Mouse (Mus musculus) hindbrain, embryonic 14.5 days (tissue): ENCODE data around the gene Tecrl. TPM values are rescaled to one million over a fixed set of nuclear protein-coding genes. Genes with fewer than 3 reads are reported as not detected.

ENCODE experiments used
- ATAC-seq: fragments of 200-750 bp; cut with Nextera tagmentation; 2 replicates; pipeline ENCODE4 v1.8.0; 2017; ENCODE audit warnings: moderate number of reproducible peaks, mild to moderate bottlenecking, moderate TSS enrichment, moderate library complexity; ENCODE audit not compliant: low FRiP score
- DNase-seq: peaks from one replicate; pipeline ENCODE4 v3.0.0-alpha.2; 2015; ENCODE audit warnings: low spot score
- H3K27ac ChIP-seq: fragments of 300-500 bp; sonication (generic); 2 replicates; pipeline ENCODE4 v1.5.1; 2014; ENCODE audit warnings: mild to moderate bottlenecking, moderate library complexity
- H3K27me3 ChIP-seq: fragments of 300-500 bp; sonication (generic); 2 replicates; pipeline ENCODE4 v1.6.1; 2014; ENCODE audit warnings: mild to moderate bottlenecking, low read length, mixed read lengths; ENCODE audit not compliant: control insufficient read depth, insufficient read depth
- H3K36me3 ChIP-seq: fragments of 300-500 bp; sonication (generic); replicated peaks from 2 replicates; pipeline ENCODE4 v1.6.1; 2014; ENCODE audit not compliant: control insufficient read depth, insufficient read depth
- H3K4me1 ChIP-seq: fragments of 300-500 bp; sonication (generic); replicated peaks from 2 replicates; pipeline ENCODE4 v1.6.1; 2014; ENCODE audit warnings: antibody characterized with exemption, low read length, mixed read lengths; ENCODE audit not compliant: control insufficient read depth, insufficient read depth
- H3K4me2 ChIP-seq: fragments of 300-500 bp; sonication (generic); replicated peaks from 2 replicates; pipeline ENCODE4 v1.6.1; 2014; ENCODE audit warnings: mild to moderate bottlenecking, moderate library complexity
- H3K4me3 ChIP-seq: fragments of 300-500 bp; sonication (generic); replicated peaks from 2 replicates; pipeline ENCODE4 v1.5.1; 2014; ENCODE audit warnings: mild to moderate bottlenecking, low read length
- H3K9ac ChIP-seq: fragments of 300-500 bp; sonication (generic); 2 replicates; pipeline ENCODE4 v1.6.1; 2014
- H3K9me3 ChIP-seq: fragments of 300-500 bp; sonication (generic); 2 replicates; pipeline ENCODE4 v1.6.1; 2016; ENCODE audit warnings: low read length; ENCODE audit not compliant: control insufficient read depth
- whole genome bisulfite sequencing: fragments of 180-500 bp; shearing (Covaris S2); extraction: QIAGEN DNeasy Blood & Tissue Kit; methylation state at CpG from one replicate; pipeline ENCODE4 v1.1.7; 2014; 5-methylcytosine and 5-hydroxymethylcytosine counted together
- polyA plus RNA-seq: library from polyadenylated mRNA; unstranded; fragments of >200 nt; fragmentation: Nextera tagmentation; extraction: Ambion mirVana; gene quantifications from 2 replicates; pipeline ENCODE4 v1.2.1, GENCODE M21; 2014

Gene Tecrl
- polyA plus RNA-seq = 0.40 TPM in 1 of 2 replicates, not detected in the other

GRCm38 (mm10) chr5:83354846-83355561 is at the start of gene Tecrl:
Gene Tecrl (minus strand): TSS chr5:83355195.
- H3K9ac ChIP-seq = no peak within 1 kb of the TSS
- DNase-seq (no peak), ATAC-seq (no peak)
- no peaks in the 10 kb centered on the region for H3K4me1 ChIP-seq
- WGBS = 20% methylated on average over 9 of the region's 9 CpGs
- no peak within 1 kb of the TSS; the same call in 1 of the 2 replicates for H3K4me2 ChIP-seq
- no peaks in the 10 kb centered on the region for H3K36me3 ChIP-seq
- no peak within 1 kb of the TSS for H3K27ac ChIP-seq
- H3K4me3 ChIP-seq = no peak within 1 kb of the TSS
- no peaks in the 10 kb centered on the region for H3K27me3 ChIP-seq
- no peaks in the 10 kb centered on the region for H3K9me3 ChIP-seq

DNA sequence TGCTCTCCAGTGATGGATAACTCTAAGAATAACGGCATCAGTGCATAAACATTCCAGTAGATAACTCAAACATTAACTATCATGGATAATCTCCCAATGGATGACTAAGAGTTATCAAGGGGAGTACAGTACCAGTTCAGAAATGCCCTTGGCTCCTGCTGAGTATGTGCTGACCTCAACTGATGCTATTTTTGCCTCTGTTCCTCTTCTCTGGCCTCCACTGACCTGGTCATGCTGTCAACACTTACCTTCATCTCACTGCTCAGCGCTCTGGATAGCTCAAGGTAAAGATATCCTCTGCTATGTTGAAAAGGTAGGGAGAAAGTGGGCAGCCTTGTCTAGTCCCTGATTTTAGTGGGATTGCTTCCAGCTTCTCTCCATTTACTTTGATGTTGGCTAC is 30.0 kb upstream of the Tecrl start:
- Histone ChIP-seq H3K4me1 (no peaks in the 10 kb centered on the region), H3K4me2 (no peak overlapping the region), H3K36me3 (no peaks in the 10 kb centered on the region), H3K4me3 (no peak overlapping the region), H3K9me3 (no peaks in the 10 kb centered on the region), H3K27me3 (no peaks in the 10 kb centered on the region), H3K9ac (no peak overlapping the region), H3K27ac (no peak overlapping the region)
- WGBS = 88% methylated on average over 2 of the region's 2 CpGs
- no peak for ATAC-seq
- DNase-seq = no peak

GRCm38 (mm10) chr5:83351615-83352014 is 3.4 kb downstream of the Tecrl start:
- no peak overlapping the region for H3K9ac ChIP-seq
- H3K27ac ChIP-seq = no peak overlapping the region
- 33% methylated on average over 2 of the region's 2 CpGs for WGBS
- H3K4me2 ChIP-seq = no peak overlapping the region
- no peak overlapping the region for H3K4me3 ChIP-seq
- H3K27me3 ChIP-seq = no peaks in the 10 kb centered on the region
- no peaks in the 10 kb centered on the region for H3K36me3 ChIP-seq
- DNase-seq (no peak), ATAC-seq (no peak)
- no peaks in the 10 kb centered on the region for H3K4me1 ChIP-seq
- H3K9me3 ChIP-seq = no peaks in the 10 kb centered on the region

- DNase-seq (no peak), ATAC-seq (no peak)
- Histone ChIP-seq H3K4me3 (no peak overlapping the region), H3K4me1 (no peaks in the 10 kb centered on the region), H3K36me3 (no peaks in the 10 kb centered on the region), H3K4me2 (no peak overlapping the region), H3K27ac (no peak overlapping the region), H3K9ac (no peak overlapping the region), H3K27me3 (no peaks in the 10 kb centered on the region), H3K9me3 (no peaks in the 10 kb centered on the region)
- WGBS = 94% methylated on average over 4 of the region's 4 CpGs
These were observed 15.9 kb downstream of the Tecrl start for GRCm38 (mm10) chr5:83339144-83339543.

- H3K27me3 ChIP-seq = no peaks in the 10 kb centered on the region
- DNase-seq (no peak), ATAC-seq (no peak)
- H3K4me1 ChIP-seq = no peaks in the 10 kb centered on the region
- H3K36me3 ChIP-seq = no peaks in the 10 kb centered on the region
- 80% methylated on average over 2 of the region's 2 CpGs for WGBS
- no peak overlapping the region for H3K4me2 ChIP-seq
- no peaks in the 10 kb centered on the region for H3K9me3 ChIP-seq
- H3K4me3 ChIP-seq = no peak overlapping the region
- no peak overlapping the region for H3K27ac ChIP-seq
- H3K9ac ChIP-seq = no peak overlapping the region
These were observed 87.7 kb downstream of the Tecrl start for GRCm38 (mm10) chr5:83267148-83267776.

- no peak overlapping the region for H3K9ac ChIP-seq
- DNase-seq = no peak
- ATAC-seq = no peak
- H3K36me3 ChIP-seq = no peaks in the 10 kb centered on the region
- H3K4me1 ChIP-seq = no peaks in the 10 kb centered on the region
- no peaks in the 10 kb centered on the region for H3K27me3 ChIP-seq
- no peaks in the 10 kb centered on the region for H3K9me3 ChIP-seq
- no peak overlapping the region for H3K4me2 ChIP-seq
- H3K4me3 ChIP-seq = no peak overlapping the region
- no peak overlapping the region for H3K27ac ChIP-seq
These were observed 94.9 kb downstream of the Tecrl start for GRCm38 (mm10) chr5:83260059-83260458.

- H3K4me3 ChIP-seq = no peak overlapping the region
- no peak for ATAC-seq
- H3K36me3 ChIP-seq = no peaks in the 10 kb centered on the region
- WGBS = 69% methylated on average over 2 of the region's 2 CpGs
- H3K9ac ChIP-seq = no peak overlapping the region
- no peak for DNase-seq
- H3K27me3 ChIP-seq = no peaks in the 10 kb centered on the region
- no peak overlapping the region for H3K27ac ChIP-seq
- no peak overlapping the region for H3K4me2 ChIP-seq
- no peaks in the 10 kb centered on the region for H3K9me3 ChIP-seq
- no peaks in the 10 kb centered on the region for H3K4me1 ChIP-seq
These were observed 100.9 kb downstream of the Tecrl start for GRCm38 (mm10) chr5:83254141-83254540.

GRCm38 (mm10) chr5:83238848-83239452 is 116.0 kb downstream of the Tecrl start:
- no peaks in the 10 kb centered on the region for H3K9me3 ChIP-seq
- H3K4me3 ChIP-seq = no peak overlapping the region
- ATAC-seq = no peak
- no peaks in the 10 kb centered on the region for H3K36me3 ChIP-seq
- no peak overlapping the region for H3K27ac ChIP-seq
- no peak overlapping the region for H3K4me2 ChIP-seq
- no peak for DNase-seq
- no peak overlapping the region for H3K9ac ChIP-seq
- 17% methylated on average over 5 of the region's 5 CpGs for WGBS
- H3K4me1 ChIP-seq = no peaks in the 10 kb centered on the region
- no peaks in the 10 kb centered on the region for H3K27me3 ChIP-seq
